Mouse (Mus musculus) cortical plate, adult 2 months (tissue): Measurements from ENCODE around the gene H2-Eb1. TPM values are rescaled to one million over a fixed set of nuclear protein-coding genes. Genes with fewer than 3 reads are reported as not detected.
"Not testable (repeated sequence)": the region's sequence is repeated elsewhere in the genome, so short reads cannot be mapped to it uniquely, and the experiment has no call there.

Source experiments
- H3K27ac ChIP-seq: fragments of 200-500 bp; 2 replicates; pipeline ENCODE4 v1.5.1; 2012; ENCODE audit warnings: low read length, control low read depth, inconsistent platforms; ENCODE audit not compliant: insufficient read depth
- H3K4me1 ChIP-seq: fragments of 200-500 bp; 2 replicates; pipeline ENCODE4 v1.6.1; 2011; ENCODE audit warnings: low read length; ENCODE audit not compliant: control insufficient read depth, insufficient read depth
- H3K4me3 ChIP-seq: fragments of 200-500 bp; 2 replicates; pipeline ENCODE4 v1.5.1; 2011; ENCODE audit warnings: mild to moderate bottlenecking, low read length, control low read depth; ENCODE audit not compliant: insufficient read depth
- CTCF ChIP-seq: fragments of 200-500 bp; IDR thresholded peaks from 2 replicates; pipeline ENCODE4 v1.5.1; 2011; ENCODE audit warnings: mild to moderate bottlenecking, control low read depth, low read length; ENCODE audit not compliant: insufficient read depth; ENCODE audit errors: extremely low read depth
- POLR2A ChIP-seq: fragments of 200-500 bp; IDR thresholded peaks from 2 replicates; pipeline ENCODE4 v1.6.1; 2011; ENCODE audit warnings: mild to moderate bottlenecking, low read length, control low read depth; ENCODE audit not compliant: insufficient read depth; ENCODE audit errors: extremely low read depth
- polyA plus RNA-seq: library from polyadenylated mRNA; depleted of rRNA; stranded (reverse); fragments of >200 nt; gene quantifications from 2 replicates; pipeline ENCODE4 v1.2.3, GENCODE M21; 2012

The H2-Eb1 gene
- polyA plus RNA-seq, 1 experiment, result 3.2 TPM

- Histone ChIP-seq H3K27ac (no peak overlapping the region), H3K4me3 (no peak overlapping the region), H3K4me1 (no peaks in the 10 kb centered on the region)
- TF ChIP-seq POLR2A, result no peak
- no peak for TF ChIP-seq CTCF
These were observed 4.7 kb upstream of the H2-Eb1 start for GRCm38 (mm10) chr17:34300691-34301566.

- H3K27ac ChIP-seq, result no peak overlapping the region
- no peak overlapping the region for H3K4me3 ChIP-seq
- TF ChIP-seq CTCF (no peak), POLR2A (no peak)
- no peaks in the 10 kb centered on the region for H3K4me1 ChIP-seq
These were observed 3.9 kb upstream of the H2-Eb1 start for GRCm38 (mm10) chr17:34301670-34302190.

- TF ChIP-seq POLR2A, result no peak
- no peak for TF ChIP-seq CTCF
- no peak overlapping the region for H3K4me3 ChIP-seq
- H3K27ac ChIP-seq, result no peak overlapping the region
- H3K4me1 ChIP-seq, result no peaks in the 10 kb centered on the region
These were observed 1.9 kb upstream of the H2-Eb1 start for GRCm38 (mm10) chr17:34303789-34304188.

- H3K4me3 ChIP-seq, result no peak overlapping the region
- H3K4me1 ChIP-seq, result no peaks in the 10 kb centered on the region
- no peak overlapping the region for H3K27ac ChIP-seq
- TF ChIP-seq CTCF (no peak), POLR2A (no peak)
These were observed 916 bp upstream of the H2-Eb1 start for GRCm38 (mm10) chr17:34304751-34305150.

- no peak overlapping the region for H3K27ac ChIP-seq
- H3K4me1 ChIP-seq, result no peaks in the 10 kb centered on the region
- H3K4me3 ChIP-seq, result no peak overlapping the region
- TF ChIP-seq POLR2A (no peak), CTCF (no peak)
These were observed 740 bp downstream of the H2-Eb1 start for GRCm38 (mm10) chr17:34306407-34306806.

DNA sequence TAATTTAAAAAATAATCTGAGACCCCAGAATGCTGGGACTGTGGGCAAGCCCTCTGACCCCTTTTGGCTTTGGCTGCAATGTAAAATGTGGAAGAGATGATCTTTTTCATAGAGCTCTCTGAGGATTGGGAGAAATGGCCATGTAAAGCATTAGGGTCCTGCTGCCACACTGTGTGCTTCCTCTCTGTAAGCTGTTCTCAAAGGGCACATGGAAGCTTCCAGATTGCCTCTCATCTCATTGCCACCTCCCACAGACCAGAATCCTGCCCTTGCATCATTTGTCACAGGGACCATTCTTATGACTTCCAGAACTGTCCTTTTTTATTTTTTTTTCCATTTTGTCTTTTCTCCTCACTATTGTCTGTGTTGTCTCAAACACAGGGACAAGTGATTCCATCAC is 1.5 kb downstream of the H2-Eb1 start:
- Histone ChIP-seq H3K27ac (no peak overlapping the region), H3K4me3 (no peak overlapping the region), H3K4me1 (no peaks in the 10 kb centered on the region)
- no peak for TF ChIP-seq POLR2A
- no peak for TF ChIP-seq CTCF

DNA sequence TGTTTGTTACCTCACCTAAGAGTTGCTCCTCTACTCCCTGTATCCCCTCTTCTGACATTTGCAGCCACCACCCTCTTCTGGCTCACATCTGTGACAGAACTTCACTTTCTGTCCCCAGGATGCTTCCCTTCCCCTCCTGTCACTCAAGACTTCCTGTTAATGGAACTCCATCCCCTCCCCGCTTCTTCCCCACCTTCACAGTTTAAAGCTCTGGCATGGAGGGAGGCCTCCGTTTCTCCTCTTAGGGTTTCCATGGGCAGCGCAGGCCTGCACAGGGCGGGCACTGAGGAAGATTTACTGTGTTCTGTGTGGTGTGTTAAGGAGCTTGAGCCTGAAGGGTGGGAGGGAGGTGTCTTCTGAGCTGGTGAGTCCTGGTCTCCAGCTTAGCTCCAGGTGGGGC is 2.5 kb downstream of the H2-Eb1 start:
- Histone ChIP-seq H3K27ac (no peak overlapping the region), H3K4me3 (no peak overlapping the region), H3K4me1 (no peaks in the 10 kb centered on the region)
- no peak for TF ChIP-seq POLR2A
- TF ChIP-seq CTCF, result no peak

- TF ChIP-seq POLR2A (no peak), CTCF (no peak)
- H3K4me3 ChIP-seq, result peak overlapping the region; percentile 67
- no peak overlapping the region for H3K27ac ChIP-seq
- no peaks in the 10 kb centered on the region for H3K4me1 ChIP-seq
These were observed 3.6 kb downstream of the H2-Eb1 start for GRCm38 (mm10) chr17:34309225-34309624.

DNA sequence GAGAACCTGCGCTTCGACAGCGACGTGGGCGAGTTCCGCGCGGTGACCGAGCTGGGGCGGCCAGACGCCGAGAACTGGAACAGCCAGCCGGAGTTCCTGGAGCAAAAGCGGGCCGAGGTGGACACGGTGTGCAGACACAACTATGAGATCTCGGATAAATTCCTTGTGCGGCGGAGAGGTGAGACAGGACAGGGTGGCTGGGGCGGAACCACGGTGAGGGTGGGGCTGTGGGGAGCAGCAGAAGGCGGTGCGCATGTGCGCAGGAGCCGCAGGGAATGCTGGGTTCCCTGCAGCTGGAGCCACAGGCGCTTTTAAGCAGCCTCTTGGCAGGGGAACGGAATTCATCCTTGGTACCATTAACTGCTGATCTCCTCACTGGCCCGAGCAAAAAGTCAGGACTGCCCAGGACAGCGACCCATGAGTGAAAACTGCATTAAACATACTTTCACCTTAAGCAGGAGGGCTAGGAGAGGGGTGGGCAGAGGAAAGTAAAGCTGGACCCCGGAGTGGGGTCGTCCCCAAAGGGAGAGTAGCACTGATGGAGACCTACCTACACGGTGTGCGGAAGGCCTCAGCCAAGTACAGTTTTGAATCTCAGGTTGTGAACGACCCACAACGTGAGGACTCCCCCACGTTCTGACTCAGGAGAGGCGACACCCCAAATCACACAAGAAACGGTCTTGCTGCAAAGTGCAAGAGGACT is 4.2 kb downstream of the H2-Eb1 start:
- no peak for TF ChIP-seq CTCF
- TF ChIP-seq POLR2A, result peak; percentile 90
- H3K27ac ChIP-seq, result no peak overlapping the region
- H3K4me1 ChIP-seq, result no peaks in the 10 kb centered on the region
- H3K4me3 ChIP-seq, result peak overlapping the region; percentile 67

- not testable (repeated sequence) for H3K4me3 ChIP-seq, H3K27ac ChIP-seq, H3K4me1 ChIP-seq
These were observed 4.9 kb downstream of the H2-Eb1 start for GRCm38 (mm10) chr17:34310526-34310925.
